Mouse (Mus musculus): ENCODE measurements around the gene Etfrf1. TPM values are rescaled to one million over a fixed set of nuclear protein-coding genes. Genes with fewer than 3 reads are reported as not detected.
A peak's percentile ranks its signal among the peaks of the same experiment; 100 is the strongest.

The Etfrf1 gene
- total and polyA plus RNA-seq, 3 experiments: 11.6 to 29.9 (median 21.9) TPM

DNA sequence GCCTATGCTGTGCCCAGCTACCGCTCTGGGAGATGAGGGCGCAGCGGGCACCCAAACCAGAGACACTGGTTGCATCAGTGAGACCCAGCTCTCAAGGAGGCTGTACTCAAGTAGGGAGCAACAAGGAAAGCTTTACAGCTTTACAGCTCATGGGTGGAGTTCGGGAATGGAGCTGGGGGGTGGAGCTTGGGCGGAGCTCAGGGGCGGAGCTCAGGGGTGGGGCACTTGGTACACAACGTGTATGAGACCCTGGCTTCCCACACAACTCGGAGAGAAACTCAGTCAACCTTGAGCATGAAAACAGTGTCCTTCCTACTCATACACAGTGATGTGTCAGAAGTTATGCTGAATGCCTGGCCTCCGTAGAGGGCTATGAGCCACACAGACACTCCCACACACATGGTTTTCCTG lies 35.4 kb upstream of the Etfrf1 start:
- dilution Hi-C loops (cut with MboI; ENCODE audit: extremely low pct_ligation_motif_present, extremely low pct_unique_long_range_greater_than_20kb, low sequenced_read_pairs): no loop called here

DNA sequence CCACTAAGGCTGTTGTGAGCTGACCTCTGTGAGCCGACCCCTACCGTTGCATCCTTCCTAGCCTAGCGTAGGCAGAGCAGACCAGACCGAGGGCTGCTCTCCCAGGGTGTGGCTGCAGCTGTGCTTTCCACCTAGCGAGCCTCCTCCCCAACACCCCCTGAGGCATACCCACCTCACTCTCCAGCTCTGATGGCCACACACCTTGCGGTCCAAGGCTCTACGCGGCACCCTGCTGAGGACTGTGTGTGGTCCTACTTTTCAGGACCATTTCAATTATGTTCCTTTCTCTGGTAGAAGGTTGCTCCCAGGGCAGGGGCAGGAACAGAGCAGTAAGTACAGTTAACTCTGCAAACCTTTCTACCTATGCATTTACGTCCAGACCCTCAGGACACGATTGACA lies 34.5 kb upstream of the Etfrf1 start:
- no peak overlapping the region for H3K27ac ChIP-seq (ENCODE audit: insufficient read depth, low read depth)
- H3K4me3 ChIP-seq (replicated peaks in 1 of 3; ENCODE audit: low read depth in 2 of 3, low read length in 2 of 3, poor library complexity in 1 of 3): no peak overlapping the region
- no peak overlapping the region for H3K4me2 ChIP-seq (ENCODE audit: insufficient read depth, low read depth, poor library complexity, severe bottlenecking)
- no peak for TF ChIP-seq MAFK (IDR thresholded peaks at IDR 0.05; ENCODE audit: insufficient replicate concordance, low read length)
- peaks cover 0 to 27% of the 10 kb centered on the region in 2 experiments; a peak in 2 of 4 replicates for H3K4me1 ChIP-seq (ENCODE audit: control insufficient read depth in 1 of 2, insufficient read depth in 2 of 2)
- dilution Hi-C loops (cut with MboI; ENCODE audit: extremely low pct_ligation_motif_present, extremely low pct_unique_long_range_greater_than_20kb, low sequenced_read_pairs) (no loop called here), in situ Hi-C loops (cut with MboI; ENCODE audit: low pct_ligation_motif_present, low pct_unique_long_range_greater_than_20kb, low sequenced_read_pairs) (no loop called here)
- H3K9me3 ChIP-seq (replicated peaks; ENCODE audit: low read length): no peaks in the 10 kb centered on the region
- DNase-seq (ENCODE audit: extremely low read depth): no peak
- H3K9ac ChIP-seq (ENCODE audit: insufficient read depth, low read depth): no peak overlapping the region
- H3K27me3 ChIP-seq (replicated peaks): no peaks in the 10 kb centered on the region
- H3K79me2 ChIP-seq (replicated peaks; ENCODE audit: control insufficient read depth, extremely low read depth, insufficient read depth, poor library complexity, severe bottlenecking): no peaks in the 10 kb centered on the region
- H3K36me3 ChIP-seq (replicated peaks in 1 of 2; ENCODE audit: control insufficient read depth in 1 of 2, insufficient read depth in 1 of 2, low read length in 1 of 2): peaks cover 42 to 73% of the 10 kb centered on the region in 2 experiments

More for the DNA sequence above, 35.4 kb upstream of the Etfrf1 start:
- no peak overlapping the region for H3K4me3 ChIP-seq (replicated peaks in 1 of 3; ENCODE audit: low read depth in 2 of 3, low read length in 2 of 3, poor library complexity in 1 of 3)
- H3K79me2 ChIP-seq (replicated peaks; ENCODE audit: control insufficient read depth, extremely low read depth, insufficient read depth, poor library complexity, severe bottlenecking): no peaks in the 10 kb centered on the region
- H3K36me3 ChIP-seq (replicated peaks in 1 of 2; ENCODE audit: control insufficient read depth in 1 of 2, insufficient read depth in 1 of 2, low read length in 1 of 2): peaks cover 45 to 81% of the 10 kb centered on the region in 2 experiments
- in situ Hi-C loops (cut with MboI; ENCODE audit: low pct_ligation_motif_present, low pct_unique_long_range_greater_than_20kb, low sequenced_read_pairs): no loop called here
- no peak overlapping the region for H3K9ac ChIP-seq (ENCODE audit: insufficient read depth, low read depth)
- no peaks in the 10 kb centered on the region for H3K27me3 ChIP-seq (replicated peaks)
- no peak for DNase-seq (ENCODE audit: extremely low read depth)
- H3K4me2 ChIP-seq (ENCODE audit: insufficient read depth, low read depth, poor library complexity, severe bottlenecking): no peak overlapping the region
- TF ChIP-seq IRF4 (IDR thresholded peaks at IDR 0.05; ENCODE audit: low read depth, low read length): no peak
- TF ChIP-seq ETS1 (conservative IDR thresholded peaks at IDR 0.05; ENCODE audit: low read depth, low read length): no peak
- no peak for TF ChIP-seq RCOR1 (conservative IDR thresholded peaks at IDR 0.05; ENCODE audit: low read depth, low read length)
- no peak for TF ChIP-seq GABPA (IDR thresholded peaks at IDR 0.05; ENCODE audit: insufficient replicate concordance, low read depth, low read length)
- TF ChIP-seq TCF12 (IDR thresholded peaks at IDR 0.05; ENCODE audit: low read depth, low read length): no peak
- TF ChIP-seq ZC3H11A (IDR thresholded peaks at IDR 0.05; ENCODE audit: low read depth, low read length): no peak
- no peak for TF ChIP-seq ZKSCAN1 (IDR thresholded peaks at IDR 0.05; ENCODE audit: borderline replicate concordance, low read depth, low read length)
- no peak overlapping the region for H3K27ac ChIP-seq (ENCODE audit: insufficient read depth, low read depth)
- peaks cover 0 to 27% of the 10 kb centered on the region in 2 experiments; a peak in 2 of 4 replicates for H3K4me1 ChIP-seq (ENCODE audit: control insufficient read depth in 1 of 2, insufficient read depth in 2 of 2)
- H3K9me3 ChIP-seq (replicated peaks; ENCODE audit: low read length): no peaks in the 10 kb centered on the region

DNA sequence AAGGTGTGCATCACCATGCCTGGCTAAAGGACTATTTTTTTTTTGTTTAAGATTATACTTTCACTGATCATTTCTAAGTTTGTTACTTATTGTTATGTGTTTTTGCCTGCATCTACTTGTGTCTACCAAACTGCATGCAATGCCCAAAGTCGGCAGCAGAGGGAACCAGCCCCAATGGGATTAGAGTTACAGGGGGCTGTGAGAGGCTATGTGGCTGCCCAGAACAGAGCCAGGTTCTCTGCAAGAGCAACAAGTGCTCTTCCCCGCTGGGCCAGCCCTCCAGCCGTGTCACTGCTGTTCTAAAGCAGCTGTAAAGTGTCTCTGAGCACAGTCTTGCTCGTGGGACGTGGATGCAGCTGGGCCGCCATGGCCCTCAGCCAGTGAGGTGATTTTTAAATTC lies 31.3 kb upstream of the Etfrf1 start:
- H3K9me3 ChIP-seq (replicated peaks; ENCODE audit: low read length): no peaks in the 10 kb centered on the region
- H3K27me3 ChIP-seq (replicated peaks): no peaks in the 10 kb centered on the region
- TF ChIP-seq ZC3H11A (IDR thresholded peaks at IDR 0.05; ENCODE audit: low read depth, low read length) (peak; percentile 25; the same call in 1 of the 2 replicates), USF2 (conservative IDR thresholded peaks at IDR 0.05; ENCODE audit: low read depth, low read length) (no peak), CTCF (conservative IDR thresholded peaks at IDR 0.05 in 1 of 2, IDR thresholded peaks at IDR 0.05 in 1 of 2; ENCODE audit: low read depth in 2 of 2, low read length in 2 of 2) (peak; percentile 59 to 80), MAX (IDR thresholded peaks at IDR 0.05; ENCODE audit: low read length) (no peak), CHD1 (IDR thresholded peaks at IDR 0.05; ENCODE audit: low read depth, low read length) (no peak), ELF1 (IDR thresholded peaks at IDR 0.05; ENCODE audit: low read depth, low read length) (no peak), RAD21 (IDR thresholded peaks at IDR 0.05; ENCODE audit: low read depth, low read length) (peak; percentile 71), SMC3 (IDR thresholded peaks at IDR 0.05; ENCODE audit: low read depth, low read length) (peak; percentile 83), ZMIZ1 (IDR thresholded peaks at IDR 0.05; ENCODE audit: low read depth, low read length) (no peak), KAT2A (IDR thresholded peaks at IDR 0.05; ENCODE audit: insufficient replicate concordance, low read length) (no peak), JUND (conservative IDR thresholded peaks at IDR 0.05; ENCODE audit: low read depth, low read length) (no peak)
- DNase-seq (ENCODE audit: extremely low read depth): peak; percentile 66
- no peak overlapping the region for H3K27ac ChIP-seq (ENCODE audit: insufficient read depth, low read depth)
- H3K4me1 ChIP-seq (ENCODE audit: control insufficient read depth in 1 of 2, insufficient read depth in 2 of 2): peaks cover 0 to 27% of the 10 kb centered on the region in 2 experiments; a peak in 2 of 4 replicates
- dilution Hi-C loops (cut with MboI; ENCODE audit: extremely low pct_ligation_motif_present, extremely low pct_unique_long_range_greater_than_20kb, low sequenced_read_pairs) (no loop called here), in situ Hi-C loops (cut with MboI; ENCODE audit: low pct_ligation_motif_present, low pct_unique_long_range_greater_than_20kb, low sequenced_read_pairs) (loop anchor here (5.0 kb wide), 1 partner anchor 87 kb away; no protein-coding TSS in a partner anchor)
- peaks cover 19 to 42% of the 10 kb centered on the region in 2 experiments for H3K36me3 ChIP-seq (replicated peaks in 1 of 2; ENCODE audit: control insufficient read depth in 1 of 2, insufficient read depth in 1 of 2, low read length in 1 of 2)
- no peaks in the 10 kb centered on the region for H3K79me2 ChIP-seq (replicated peaks; ENCODE audit: control insufficient read depth, extremely low read depth, insufficient read depth, poor library complexity, severe bottlenecking)
- H3K9ac ChIP-seq (ENCODE audit: insufficient read depth, low read depth): no peak overlapping the region
- no peak overlapping the region for H3K4me2 ChIP-seq (ENCODE audit: insufficient read depth, low read depth, poor library complexity, severe bottlenecking)
- no peak overlapping the region for H3K4me3 ChIP-seq (replicated peaks in 1 of 3; ENCODE audit: low read depth in 2 of 3, low read length in 2 of 3, poor library complexity in 1 of 3)
